Mouse (Mus musculus) left cerebral cortex, postnatal 36 days (tissue): ENCODE measurements around the gene Snx10. TPM values are rescaled to one million over a fixed set of nuclear protein-coding genes. Genes with fewer than 3 reads are reported as not detected.

Source experiments
- DNase-seq, 2 experiments: peaks; one replicate each; pipeline ENCODE4 v3.0.0; 2021 to 2022; ENCODE audit warnings: low spot score in 2 of 2, mixed read lengths in 1 of 2
- intact Hi-C: fragments of 180-260 bp; cut with DNase I; formaldehyde crosslinking; loops from one replicate; pipeline ENCODE4 v1.15.1; 2025
- total RNA-seq, 2 experiments: library from RNA; stranded (reverse); gene quantifications; 2 replicates each; pipeline ENCODE4 v1.2.3; 2021

Snx10 gene
- total RNA-seq, 2 experiments from 2014 or later, result 110 to 115 TPM

DNA sequence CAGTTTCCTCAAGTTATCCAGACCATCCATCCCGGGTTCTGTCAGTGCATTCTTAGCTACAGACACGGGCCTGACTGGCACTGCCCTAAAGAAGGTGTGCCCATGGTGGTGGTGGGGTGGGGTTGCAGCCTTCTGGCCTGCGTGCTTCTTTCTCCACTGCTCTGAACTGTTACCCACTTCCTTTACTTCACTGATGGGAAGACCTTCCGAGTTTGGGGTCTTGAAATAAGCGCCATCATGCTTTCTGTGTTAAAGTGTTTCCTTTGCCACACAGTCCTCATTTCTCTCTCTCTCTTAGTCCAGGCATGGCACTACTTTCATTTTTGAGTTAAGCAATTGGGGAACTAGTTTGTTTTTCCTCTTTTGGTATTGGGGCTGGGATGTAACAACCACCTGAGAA, 1.3 kb downstream of the Snx10 start:
- DNase-seq, result no peak
- intact Hi-C loops, result loop anchor here (2.0 kb wide), 1 partner anchor 56 kb away; the partner anchor contains the start of gene Hnrnpa2b1

DNA sequence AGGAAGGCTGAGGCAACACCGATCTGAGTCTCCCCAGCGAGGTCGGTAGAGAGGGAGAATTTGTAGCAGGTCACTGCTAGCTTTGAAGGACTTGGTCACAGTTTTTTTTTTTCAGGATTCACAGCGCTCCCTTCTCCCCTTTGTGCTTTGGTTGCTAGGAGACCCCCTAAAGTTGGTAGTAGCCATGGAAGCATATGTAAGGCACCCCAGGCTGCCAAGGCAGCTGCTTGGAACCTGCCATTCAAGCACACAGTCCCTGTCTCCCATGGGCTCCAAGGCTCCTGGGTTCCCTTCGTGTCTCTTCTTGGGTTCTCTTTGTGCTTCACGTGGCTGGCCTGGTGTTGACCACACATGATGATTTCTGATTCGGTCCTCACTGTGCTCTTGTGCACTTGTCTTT, 5.8 kb downstream of the Snx10 start:
- intact Hi-C loops, result no loop called here
- no peak for DNase-seq

DNA sequence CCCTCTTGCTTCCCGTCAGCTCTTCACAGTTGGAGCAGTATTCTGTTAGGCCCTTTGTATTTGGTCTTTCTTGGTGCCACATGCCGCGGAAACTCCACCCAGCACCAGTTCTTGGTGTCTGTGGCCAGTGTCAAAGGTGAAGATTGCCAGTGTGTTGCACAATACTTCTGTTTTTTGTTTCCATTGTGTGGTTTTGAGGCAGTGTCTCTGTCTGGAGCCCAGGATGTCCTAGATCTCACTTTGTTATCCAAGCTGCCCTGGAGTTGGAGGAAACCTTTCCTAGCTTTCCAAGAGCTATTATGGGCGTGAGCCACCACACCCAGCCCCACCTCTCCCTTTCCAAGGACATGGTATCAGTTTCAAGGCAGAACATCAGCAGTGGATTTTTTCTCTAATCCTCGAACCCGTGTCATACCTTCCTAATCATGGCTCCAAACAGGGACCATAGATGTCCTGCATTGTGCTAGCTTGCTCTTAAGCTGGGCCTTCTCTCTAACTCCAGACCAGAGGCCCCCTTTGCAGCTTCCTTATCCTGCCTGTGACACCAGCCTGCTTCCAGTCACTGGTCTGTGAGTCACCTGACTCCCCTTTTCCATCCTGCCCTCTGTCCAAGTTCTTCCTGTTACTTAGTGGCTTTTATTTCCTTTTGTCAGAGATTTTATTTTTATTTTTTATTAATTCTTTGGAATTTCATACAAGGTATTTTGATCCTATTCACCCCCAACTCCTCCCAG, 9.9 kb downstream of the Snx10 start:
- intact Hi-C loops, result no loop called here
- DNase-seq, result no peak

- intact Hi-C loops, result no loop called here
- DNase-seq, result no peak
Observed at GRCm38 (mm10) chr6:51535571-51535970, 11.9 kb downstream of the Snx10 start.

GRCm38 (mm10) chr6:51540525-51540924, 16.8 kb downstream of the Snx10 start:
- DNase-seq, result no peak
- intact Hi-C loops, result no loop called here

- intact Hi-C loops, result no loop called here
- DNase-seq, result no peak
Observed at GRCm38 (mm10) chr6:51541422-51541821, 17.7 kb downstream of the Snx10 start.

DNA sequence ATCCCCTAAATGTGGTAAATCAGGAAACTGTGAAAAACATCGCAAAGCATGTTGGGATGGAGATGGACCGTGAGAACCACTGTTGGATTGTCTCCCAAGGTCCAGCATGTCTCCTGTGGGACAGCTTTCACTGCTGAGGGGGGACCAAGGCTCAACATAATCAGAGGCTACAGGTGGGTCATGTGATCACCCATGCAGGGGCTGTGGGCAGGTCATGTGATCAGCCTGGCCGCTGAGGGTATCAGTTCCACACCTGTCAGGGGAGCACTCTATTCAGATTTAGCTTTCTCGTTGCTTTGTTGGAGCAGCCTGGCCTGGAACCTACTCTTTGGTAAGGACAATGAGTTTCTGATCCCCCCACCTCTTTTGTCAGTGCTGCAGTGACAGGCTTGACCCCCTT, 18.4 kb downstream of the Snx10 start:
- intact Hi-C loops, result no loop called here
- no peak for DNase-seq

- intact Hi-C loops, result no loop called here
- DNase-seq, result no peak
Observed at GRCm38 (mm10) chr6:51543639-51544117, 20.0 kb downstream of the Snx10 start.

DNA sequence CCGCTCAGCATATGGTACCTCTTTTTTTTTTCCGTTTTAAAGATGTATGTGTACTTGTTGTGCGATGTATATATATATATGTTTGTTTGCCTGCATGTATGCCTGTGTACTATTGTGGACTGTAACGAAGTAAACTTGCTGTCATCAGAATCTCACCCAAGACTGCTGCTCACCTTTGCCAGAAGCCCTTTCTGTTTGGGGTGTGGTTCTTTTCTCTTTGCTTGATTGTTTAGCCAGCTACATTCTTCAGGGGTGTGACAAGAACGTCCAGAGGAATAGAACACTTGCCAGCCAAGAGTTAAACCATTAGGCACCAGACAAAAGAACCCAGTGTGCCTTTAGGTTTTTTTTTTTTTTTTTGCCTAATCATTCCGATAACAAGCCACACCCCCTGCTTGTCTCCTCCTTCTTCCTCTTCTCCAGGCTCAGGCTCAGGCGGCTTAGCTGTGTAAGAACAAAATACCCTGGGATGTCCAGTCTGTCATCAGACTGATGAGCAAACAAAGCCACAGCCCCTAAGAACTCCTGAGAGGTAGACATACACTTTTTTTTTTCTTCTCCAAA, 20.5 kb downstream of the Snx10 start:
- DNase-seq, result no peak
- intact Hi-C loops, result no loop called here

DNA sequence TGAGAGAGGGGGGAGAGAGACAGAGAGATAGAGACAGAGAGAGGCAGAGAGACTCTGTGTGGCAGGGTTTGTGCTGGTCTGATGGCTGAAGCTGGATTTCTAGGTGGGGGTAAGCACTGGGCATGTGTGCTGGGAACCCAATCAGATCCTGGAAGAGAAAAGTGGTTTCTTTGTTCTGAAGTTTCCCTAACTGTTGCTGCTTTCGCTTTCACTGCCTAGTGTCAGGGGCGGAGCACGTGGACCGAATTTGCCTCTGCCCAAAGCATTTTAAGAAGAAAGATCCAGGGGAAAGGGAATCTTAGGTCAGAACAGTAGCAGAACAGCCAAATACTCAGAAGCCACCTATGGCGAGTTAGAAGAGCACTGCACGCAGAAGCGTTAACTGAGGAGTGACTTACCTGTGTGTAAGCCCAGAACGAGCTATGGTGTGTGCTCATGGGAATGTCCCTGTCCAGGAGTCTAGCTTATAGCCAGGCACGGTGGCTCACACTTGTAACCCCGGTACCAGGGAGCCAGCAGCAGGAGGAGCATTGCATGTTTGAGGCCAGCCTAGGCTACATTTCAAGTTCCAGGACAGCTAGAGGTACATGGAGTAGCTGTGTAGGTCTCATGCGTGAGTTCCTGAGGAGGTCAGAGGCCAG, 21.6 kb downstream of the Snx10 start:
- DNase-seq, result no peak
- intact Hi-C loops, result no loop called here

DNA sequence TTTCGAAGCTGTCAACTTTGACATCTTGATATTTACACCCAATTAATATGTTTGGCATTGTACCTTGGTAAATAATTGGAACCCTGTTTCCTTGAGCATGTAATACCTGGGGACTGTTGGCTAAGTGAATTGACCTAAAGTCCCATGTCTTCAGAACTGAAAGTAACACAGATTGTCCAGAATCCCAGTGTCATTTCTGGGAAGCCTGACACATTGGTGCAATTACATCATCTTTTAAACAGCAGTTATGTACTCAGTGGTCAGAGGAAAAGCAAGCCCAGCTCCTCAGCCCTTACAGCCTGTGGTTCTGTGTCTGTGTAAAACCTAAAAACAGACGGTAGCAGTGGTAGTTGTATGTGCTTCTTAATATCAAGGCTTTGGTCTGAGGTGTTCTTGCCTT, 22.4 kb downstream of the Snx10 start:
- no peak for DNase-seq
- intact Hi-C loops, result no loop called here

GRCm38 (mm10) chr6:51548757-51549156, 25.1 kb downstream of the Snx10 start:
- intact Hi-C loops, result no loop called here
- DNase-seq, result no peak

DNA sequence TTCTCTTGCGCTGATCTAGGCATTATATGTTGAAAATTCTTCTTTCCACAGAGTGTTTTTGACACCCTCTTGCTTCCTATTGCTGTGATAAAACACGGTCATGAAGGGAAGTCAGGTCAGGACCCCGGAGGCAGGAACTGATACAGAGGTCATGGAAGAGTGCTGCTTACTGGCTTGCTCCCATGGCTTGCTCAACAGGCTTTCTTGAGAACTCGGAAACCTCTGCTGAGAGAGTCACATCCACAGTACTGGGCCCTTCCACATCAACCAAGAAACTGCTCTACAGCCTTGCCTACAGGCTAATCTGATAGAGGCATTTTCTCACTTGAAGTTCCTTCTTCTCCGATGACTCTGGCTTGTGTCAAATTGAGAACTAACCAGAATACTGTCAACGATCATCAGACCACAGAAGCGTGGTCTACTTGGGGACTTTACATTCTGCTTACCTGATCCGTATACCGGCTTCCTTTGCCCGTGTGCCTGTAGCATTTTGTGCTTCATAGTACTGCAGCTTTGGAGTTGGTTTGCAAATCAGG, 27.6 kb downstream of the Snx10 start:
- intact Hi-C loops, result no loop called here
- DNase-seq, result no peak

- DNase-seq, result no peak
- intact Hi-C loops, result no loop called here
Observed at GRCm38 (mm10) chr6:51556562-51556961, 32.9 kb downstream of the Snx10 start.

DNA sequence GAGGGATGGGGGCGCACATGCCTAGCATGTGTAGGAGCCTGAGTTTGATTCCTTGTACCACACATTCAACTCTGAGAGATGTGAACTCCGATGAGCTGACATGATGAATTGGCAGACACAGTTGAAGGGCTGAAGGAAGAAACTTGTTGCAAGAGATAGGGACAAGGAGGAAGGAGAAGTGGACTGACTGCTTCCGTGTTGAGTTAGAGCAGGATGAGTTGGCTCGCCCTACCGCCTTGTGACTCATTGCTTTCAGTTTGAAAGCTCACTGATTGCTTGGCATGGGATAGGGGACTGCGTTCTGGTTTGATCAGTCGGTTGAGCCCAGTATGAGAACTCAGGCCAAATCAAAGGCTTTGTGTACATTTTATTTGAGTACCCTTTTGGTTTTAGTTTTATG, 34.6 kb downstream of the Snx10 start:
- no peak for DNase-seq
- intact Hi-C loops, result no loop called here

DNA sequence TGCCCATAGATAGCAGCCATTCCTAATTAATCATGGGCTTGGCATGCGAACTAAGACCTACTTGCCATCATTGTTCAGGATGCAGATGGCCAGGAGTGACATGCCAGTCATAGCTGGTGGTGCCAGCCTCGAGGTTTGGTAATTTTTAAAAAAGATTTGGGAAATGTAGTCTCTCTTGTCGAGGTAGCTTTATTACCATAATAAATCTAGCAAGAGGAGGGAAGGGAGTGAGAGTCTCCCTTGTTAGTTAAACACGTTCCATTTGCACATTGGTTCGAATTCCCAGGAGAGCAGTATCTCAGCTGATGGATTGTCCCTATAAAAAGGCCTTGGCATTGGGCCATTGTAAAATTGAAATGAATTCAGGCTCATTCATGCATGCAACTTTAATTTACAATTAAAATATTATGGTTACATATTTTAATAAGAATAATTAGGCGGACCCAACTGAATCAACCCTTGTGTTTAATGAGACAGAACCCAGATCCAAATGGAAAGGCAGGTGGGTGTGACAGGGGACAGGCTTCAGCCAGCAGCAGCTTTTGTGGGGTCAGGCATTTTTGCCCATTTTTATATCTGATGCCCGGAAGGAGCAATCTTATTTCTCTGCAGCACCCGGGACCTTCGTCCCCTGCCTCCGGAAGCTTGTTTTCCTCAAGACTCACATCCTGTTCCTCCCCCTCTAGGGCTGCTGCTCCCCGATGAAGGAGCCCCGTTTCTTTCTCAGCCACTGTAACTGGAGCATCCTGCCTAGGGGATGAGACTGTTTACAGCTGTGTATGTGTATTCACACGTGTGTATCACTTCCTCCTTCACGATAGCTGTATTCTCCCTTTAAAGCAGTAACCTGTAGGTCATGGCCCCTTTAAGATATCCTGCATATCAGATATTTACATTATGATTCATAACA, 43.3 kb downstream of the Snx10 start:
- intact Hi-C loops, result no loop called here
- no peak for DNase-seq

GRCm38 (mm10) chr6:51569086-51569485, 45.4 kb downstream of the Snx10 start:
- intact Hi-C loops, result no loop called here
- no peak for DNase-seq

DNA sequence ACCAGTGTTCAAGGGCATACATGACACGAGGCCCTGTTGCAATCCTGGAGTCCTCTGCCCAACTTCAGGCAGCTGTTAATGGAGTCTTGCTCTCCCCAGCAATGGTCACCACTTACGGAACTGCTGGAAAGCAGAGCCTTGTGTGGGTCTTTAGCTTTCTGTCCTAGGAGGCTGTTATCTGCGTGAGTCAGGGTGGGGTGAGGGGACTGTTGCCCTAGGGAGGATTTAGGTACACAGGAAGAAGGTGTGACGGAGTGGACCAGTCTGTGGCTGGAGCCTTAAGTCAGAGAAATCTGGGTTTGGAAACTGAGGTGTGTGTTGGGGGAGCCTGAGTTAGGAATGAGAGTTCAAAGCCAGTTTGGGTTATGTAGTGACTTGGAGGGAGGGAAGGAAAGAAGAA, 49.4 kb downstream of the Snx10 start:
- intact Hi-C loops, result no loop called here
- DNase-seq, result no peak

DNA sequence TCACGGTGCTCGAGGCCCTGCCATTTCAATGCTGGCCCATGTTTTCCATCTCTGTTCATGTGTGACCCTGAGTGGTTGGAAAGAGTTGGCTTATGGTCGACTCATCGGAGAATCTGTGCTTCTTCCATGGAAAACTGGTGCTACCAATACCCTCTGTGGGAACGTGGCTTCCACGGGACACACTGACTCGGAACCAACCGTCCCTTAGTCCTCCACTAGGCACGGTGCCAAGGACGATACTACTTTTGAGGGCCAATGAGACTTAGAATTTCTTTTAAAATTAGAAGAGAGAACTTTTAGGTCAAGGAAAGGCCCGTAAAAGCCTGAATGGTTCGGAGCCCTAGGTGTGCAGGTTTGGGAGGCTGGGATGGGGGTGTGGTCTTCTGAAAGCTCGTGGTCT, 50.4 kb downstream of the Snx10 start:
- intact Hi-C loops, result no loop called here

DNA sequence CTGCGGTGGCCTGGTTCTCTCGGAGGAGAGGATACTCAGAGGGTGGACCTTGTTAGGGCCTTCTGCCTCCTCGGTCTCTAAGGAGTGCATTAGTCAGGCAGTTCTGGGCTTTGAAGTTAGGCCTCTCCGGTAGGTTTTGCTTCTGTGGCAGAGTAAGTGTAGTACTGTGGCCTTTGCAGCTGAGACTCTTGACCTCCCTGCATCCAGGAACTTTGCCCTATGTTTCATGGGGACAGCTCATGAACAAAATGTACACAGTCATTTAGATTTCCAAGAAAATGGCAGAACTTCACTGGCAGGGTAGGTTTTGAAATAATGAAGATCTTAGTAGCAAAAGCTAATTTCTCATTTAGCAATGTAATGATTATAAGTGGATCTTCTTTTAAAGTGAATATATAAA, 54.7 kb downstream of the Snx10 start:
- no peak for DNase-seq
- intact Hi-C loops, result no loop called here

More for the DNA sequence above, 50.4 kb downstream of the Snx10 start:
- no peak for DNase-seq
